Mouse (Mus musculus) cerebellum, adult (tissue): ENCODE measurements around the gene Btbd11.

Experiments used
- ATAC-seq: cut with Nextera tagmentation; 2 replicates; pipeline ENCODE4 v1.9.2; 2017; ENCODE audit warnings: mild to moderate bottlenecking, moderate library complexity, mixed read lengths; ENCODE audit not compliant: insufficient number of reproducible peaks, low FRiP score, low TSS enrichment

Btbd11 gene

GRCm38 (mm10) chr10:85517223-85518110 is 130.9 kb downstream of the Btbd11 start:
- no peak for ATAC-seq

GRCm38 (mm10) chr10:85518111-85518409 is 131.4 kb downstream of the Btbd11 start:
- no peak for ATAC-seq

DNA sequence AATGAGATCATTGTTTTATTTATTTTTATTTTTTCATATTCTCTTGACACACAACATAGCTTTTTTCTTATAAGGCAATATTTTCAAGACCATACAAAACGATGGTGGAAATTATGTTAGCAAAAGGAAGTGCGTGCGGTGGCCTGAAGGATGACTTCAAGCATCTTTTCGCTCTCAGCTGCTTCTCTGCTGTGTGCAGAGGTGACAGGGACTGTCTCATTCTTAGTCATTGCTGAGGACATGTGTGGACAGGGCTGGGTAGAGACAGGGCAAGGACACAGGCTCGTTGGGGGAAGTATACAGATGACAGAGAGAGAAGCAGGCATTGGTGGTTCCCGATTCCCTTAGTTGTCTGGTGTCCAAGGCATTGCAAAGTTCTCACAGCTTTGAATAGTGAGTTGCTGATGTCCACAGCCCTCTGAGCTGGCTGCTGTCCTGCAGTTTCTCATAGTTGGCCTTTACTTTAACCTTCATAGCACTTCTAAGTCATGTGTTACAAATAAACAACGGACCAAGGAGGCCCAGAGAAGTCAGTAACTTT is 135.7 kb downstream of the Btbd11 start:
- no peak for ATAC-seq

DNA sequence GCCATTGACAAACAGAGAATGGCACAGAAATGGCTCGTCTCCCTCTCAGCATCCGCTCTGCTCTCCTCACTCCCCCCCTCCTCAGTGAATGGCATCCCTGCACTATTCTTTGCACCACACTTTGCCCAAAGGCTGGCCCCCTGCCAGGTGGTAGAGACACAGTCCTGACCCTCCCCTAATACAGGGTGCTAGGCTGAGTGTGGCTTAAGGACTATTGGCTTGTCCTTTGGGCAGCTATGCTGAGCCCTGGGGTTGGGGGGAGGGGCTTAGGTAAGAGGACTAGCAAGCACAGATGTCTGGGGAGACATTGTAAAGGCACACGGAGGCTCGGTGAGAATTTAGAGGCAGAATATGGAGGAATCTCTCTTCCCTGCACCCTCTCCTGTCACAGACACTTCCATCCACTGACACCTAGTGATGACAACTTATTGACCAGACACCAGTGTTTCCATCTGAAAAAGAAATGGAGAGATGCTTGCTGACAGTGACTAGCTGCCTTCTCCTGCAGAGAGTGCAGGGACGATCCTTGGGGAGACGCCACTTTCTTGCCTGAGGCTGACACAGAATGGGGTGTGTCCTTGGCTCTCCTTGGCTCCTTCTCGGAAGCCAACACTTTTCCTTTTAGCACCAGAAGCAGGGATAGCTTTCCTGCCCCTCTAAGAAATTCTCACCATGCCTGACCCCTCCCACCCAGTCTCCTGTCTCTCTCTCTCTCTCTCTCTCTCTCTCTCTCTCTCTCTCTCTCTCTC is 138.8 kb downstream of the Btbd11 start:
- no peak for ATAC-seq

GRCm38 (mm10) chr10:85526657-85527056 is 140.0 kb downstream of the Btbd11 start:
- ATAC-seq: 0 out of 2 replicates have a peak, but pooled peaks have one; percentile 6

- ATAC-seq: no peak
These were observed 141.1 kb downstream of the Btbd11 start for GRCm38 (mm10) chr10:85527722-85528121.

GRCm38 (mm10) chr10:85533192-85533710 is 146.6 kb downstream of the Btbd11 start:
- no peak for ATAC-seq

- no peak for ATAC-seq
These were observed 151.6 kb downstream of the Btbd11 start for GRCm38 (mm10) chr10:85538051-85538753.

DNA sequence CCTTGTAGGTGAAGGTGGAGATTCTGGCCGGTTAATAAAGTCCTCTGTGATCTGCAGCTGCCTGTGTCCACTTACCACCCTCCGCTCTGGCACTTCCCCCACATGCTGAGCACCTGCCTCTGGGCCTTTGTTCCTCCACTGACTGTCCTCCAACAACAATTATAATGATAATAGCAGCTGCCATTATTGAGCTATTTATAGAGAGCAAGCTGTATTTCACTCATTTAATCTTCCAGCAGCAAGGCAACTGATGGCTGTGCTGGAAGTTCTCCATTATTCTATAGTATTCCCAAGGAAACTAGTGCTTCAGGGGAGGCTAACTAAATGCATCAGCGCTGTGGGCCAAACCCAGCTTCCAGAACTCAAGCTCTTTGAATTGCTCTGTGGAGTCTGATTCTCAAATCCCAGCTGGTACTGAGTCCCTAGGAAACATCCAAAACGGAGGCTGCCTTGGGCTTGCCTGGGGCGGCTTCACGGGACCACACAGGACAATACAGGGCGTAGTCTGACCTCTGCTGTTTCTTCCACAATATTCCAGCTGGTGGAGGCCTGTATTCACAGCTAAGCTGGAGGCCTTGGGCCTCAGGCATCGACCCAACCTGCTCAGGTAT is 153.0 kb downstream of the Btbd11 start:
- ATAC-seq: no peak

GRCm38 (mm10) chr10:85540311-85541093 is 153.9 kb downstream of the Btbd11 start:
- no peak for ATAC-seq

DNA sequence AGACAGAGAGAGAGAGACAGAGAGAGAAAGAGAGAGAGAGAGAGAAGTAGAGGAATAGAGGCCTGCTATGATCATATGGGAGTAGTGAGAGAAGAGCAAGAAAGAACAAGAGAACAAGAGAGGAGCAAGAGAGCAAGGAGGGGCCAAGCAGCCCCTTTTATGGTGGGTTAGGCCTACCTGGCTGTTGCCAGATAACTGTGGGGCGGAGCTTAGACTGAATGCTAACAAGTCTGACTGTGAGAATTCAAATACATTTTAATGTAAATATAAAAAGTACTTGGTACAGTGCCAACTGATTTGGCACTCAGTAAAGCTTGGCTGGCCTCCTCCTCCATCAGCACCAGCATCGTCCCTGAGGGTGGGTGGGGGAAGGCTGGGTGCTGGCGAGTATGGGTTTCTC is 154.9 kb downstream of the Btbd11 start:
- ATAC-seq: no peak

GRCm38 (mm10) chr10:85541892-85542630 is 155.4 kb downstream of the Btbd11 start:
- ATAC-seq: no peak

GRCm38 (mm10) chr10:85543281-85543680 is 156.7 kb downstream of the Btbd11 start:
- ATAC-seq: no peak

GRCm38 (mm10) chr10:85544991-85545390 is 158.4 kb downstream of the Btbd11 start:
- no peak for ATAC-seq

DNA sequence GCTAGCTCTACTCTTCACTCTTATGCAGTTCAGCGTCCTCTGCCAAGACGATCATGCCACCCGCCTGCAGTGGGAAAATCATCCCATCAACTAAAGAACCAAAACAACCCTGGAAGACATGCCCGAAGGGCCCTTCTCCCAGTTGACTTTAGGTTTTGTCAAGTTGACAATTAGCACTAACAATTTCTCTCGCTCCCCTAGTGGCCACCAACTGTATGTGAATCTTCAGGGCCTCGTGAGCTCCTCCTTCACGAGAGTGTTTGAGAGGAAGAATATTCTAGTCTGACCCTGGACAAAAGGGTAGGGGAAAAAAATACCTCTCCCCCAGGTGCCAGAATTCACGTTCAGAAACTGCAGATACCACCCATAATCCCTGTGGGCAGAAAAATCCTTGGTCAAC is 168.6 kb downstream of the Btbd11 start:
- ATAC-seq: no peak

- no peak for ATAC-seq
These were observed 174.8 kb downstream of the Btbd11 start for GRCm38 (mm10) chr10:85561418-85561817.

DNA sequence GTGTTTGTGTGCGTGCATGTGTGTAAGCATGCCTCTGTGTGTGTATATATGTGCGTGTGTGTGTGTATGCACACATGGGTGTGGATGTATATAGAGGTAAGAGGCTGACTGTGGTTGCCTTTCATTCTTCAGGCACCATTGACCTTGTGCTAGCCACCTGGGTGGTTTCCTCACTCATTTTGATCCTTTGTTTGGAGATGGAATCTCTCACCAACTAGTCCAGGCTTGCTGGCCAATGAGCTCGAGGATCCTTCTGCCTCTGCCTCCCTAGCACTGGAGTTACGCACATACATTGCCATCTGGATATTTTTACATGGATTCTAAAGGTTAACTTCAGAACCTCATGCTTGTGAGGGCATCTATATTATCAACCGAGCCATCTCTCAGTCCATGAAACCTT is 184.8 kb downstream of the Btbd11 start:
- ATAC-seq: no peak

GRCm38 (mm10) chr10:85572571-85572970 is 186.0 kb downstream of the Btbd11 start:
- no peak for ATAC-seq
